Mouse (Mus musculus) kidney, adult 2 months (tissue): Measurements from ENCODE around the gene Tcta.

Source experiments
- CTCF ChIP-seq: fragments of 200-500 bp; conservative IDR thresholded peaks from 2 replicates; pipeline ENCODE4 v1.5.1; 2011; ENCODE audit warnings: low read depth, mild to moderate bottlenecking, control low read depth, low read length, moderate library complexity, mixed read lengths; ENCODE audit not compliant: insufficient read depth, insufficient read length
- POLR2A ChIP-seq: fragments of 200-500 bp; IDR thresholded peaks from one replicate; pipeline ENCODE4 v1.6.1; 2011; ENCODE audit warnings: low read depth, low read length, control low read depth

GRCm38 (mm10) chr9:108337848-108338550 is 32.0 kb upstream of the Tcta start:
- no peak for TF ChIP-seq CTCF
- TF ChIP-seq POLR2A: no peak
